ENCODE assay signal across 25 mouse cellular contexts in the genomic region with DNA sequence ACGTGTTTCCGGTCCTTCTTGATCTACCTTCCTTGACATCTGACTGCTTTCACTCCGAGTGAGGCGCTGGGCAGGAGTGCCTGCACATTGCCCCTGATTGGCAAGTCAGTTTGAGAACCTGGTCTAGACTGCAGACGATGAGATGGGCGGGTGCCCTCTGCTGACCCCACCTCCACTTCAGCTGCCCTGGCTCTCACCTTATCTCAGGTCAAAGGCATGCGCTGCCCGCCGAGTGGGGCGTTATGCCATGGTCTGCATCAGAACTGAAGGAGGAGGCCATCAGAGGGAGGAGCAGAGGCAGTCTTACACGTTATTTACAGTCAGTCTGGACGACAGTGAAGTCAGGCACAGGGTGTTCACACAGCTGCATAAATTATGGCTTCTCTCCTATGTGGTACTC.
DNase-seq lines count a peak whose midpoint lies in the region; ATAC-seq and TF ChIP-seq lines count a peak whose summit lies in the region.
"Had no signal": no experiment of that assay in that cellular context is flagged by ENCODE, and none has a peak within 500 bp of the region (broad histone marks: within the 10 kb centered on the region; RNA-seq: fewer than 3 reads in every experiment).

No protein-coding gene starts in this region.

- H3K27ac ChIP-seq in heart, adult 2 months = no peak overlapping the region
- no peak overlapping the region for H3K27ac ChIP-seq in heart, embryonic 12.5 days (ENCODE audit: poor library complexity, severe bottlenecking)
- H3K27ac ChIP-seq in heart, postnatal 0 days (ENCODE audit: low read depth) = no peak overlapping the region
- H3K27ac ChIP-seq: forebrain, embryonic 10.5 days; limb, embryonic 13.5 days; liver, embryonic 12.5 days; midbrain, embryonic 15.5 days; neural tube, embryonic 13.5 days had no signal

- intact Hi-C loops in heart, adult 2 months (cut with DNase I) = no loop called here

- no peak for TF ChIP-seq CTCF in heart, adult 2 months (IDR thresholded peaks at IDR 0.05)
- no peak for TF ChIP-seq CTCF in heart, postnatal 0 days (IDR thresholded peaks at IDR 0.05; ENCODE audit: low read depth)

- no peaks in the 10 kb centered on the region for H3K27me3 ChIP-seq in heart, adult 2 months (ENCODE audit: control insufficient read depth, insufficient read depth, low read length)
- no peaks in the 10 kb centered on the region for H3K27me3 ChIP-seq in heart, embryonic 12.5 days (replicated peaks)
- H3K27me3 ChIP-seq in heart, postnatal 0 days (ENCODE audit: control insufficient read depth, insufficient read depth, low read length) = no peaks in the 10 kb centered on the region
- H3K27me3 ChIP-seq: limb, embryonic 13.5 days; liver, embryonic 12.5 days; midbrain, embryonic 15.5 days; neural tube, embryonic 13.5 days had no signal

- no peak overlapping the region for H3K4me3 ChIP-seq in heart, adult 2 months
- H3K4me3 ChIP-seq in heart, embryonic 12.5 days = no peak overlapping the region
- no peak overlapping the region for H3K4me3 ChIP-seq in heart, postnatal 0 days (ENCODE audit: low read depth, low read length)
- H3K4me3 ChIP-seq: forebrain, embryonic 10.5 days; limb, embryonic 13.5 days; liver, embryonic 12.5 days; megakaryocyte, embryonic 14.5 days; midbrain, embryonic 15.5 days; myocyte; neural tube, embryonic 13.5 days had no signal

- H3K4me2 ChIP-seq in heart, embryonic 12.5 days = no peak overlapping the region
- no peak overlapping the region for H3K4me2 ChIP-seq in heart, postnatal 0 days (ENCODE audit: low read depth, low read length)
- H3K4me2 ChIP-seq: limb, embryonic 13.5 days; liver, embryonic 12.5 days; lung, embryonic 14.5 days; midbrain, embryonic 15.5 days; neural tube, embryonic 13.5 days had no signal

- H3K9me3 ChIP-seq in heart, embryonic 12.5 days (replicated peaks) = no peaks in the 10 kb centered on the region
- no peaks in the 10 kb centered on the region for H3K9me3 ChIP-seq in heart, postnatal 0 days (replicated peaks; ENCODE audit: control insufficient read depth, low read length)
- H3K9me3 ChIP-seq: forebrain, embryonic 10.5 days; G1E; limb, embryonic 13.5 days; liver, embryonic 12.5 days; megakaryocyte, embryonic 14.5 days; midbrain, embryonic 15.5 days; neural tube, embryonic 13.5 days had no signal

- no peak for TF ChIP-seq POLR2A in heart, adult 2 months (IDR thresholded peaks at IDR 0.05; ENCODE audit: insufficient read depth, low read depth, low read length)

- no peak for ATAC-seq in heart, embryonic 12.5 days (ENCODE audit: insufficient number of reproducible peaks, low FRiP score)
- peak; percentile 41; the same call in 1 of the 2 replicates for ATAC-seq in heart, postnatal 0 days (ENCODE audit: insufficient read depth, low read depth)
- ATAC-seq: forebrain, postnatal 0 days; intestine, postnatal 0 days; liver, embryonic 12.5 days; midbrain, embryonic 15.5 days; Patski had no signal

- no peak overlapping the region for H3K9ac ChIP-seq in heart, adult 2 months (ENCODE audit: low read depth, low read length)
- H3K9ac ChIP-seq in heart, embryonic 12.5 days = no peak overlapping the region
- H3K9ac ChIP-seq in heart, postnatal 0 days (replicated peaks; ENCODE audit: low read depth, low read length) = no peak overlapping the region
- H3K9ac ChIP-seq: forebrain, postnatal 0 days; limb, embryonic 13.5 days; liver, embryonic 12.5 days; lung, embryonic 14.5 days; midbrain, embryonic 15.5 days; neural tube, embryonic 13.5 days had no signal

- H3K36me3 ChIP-seq in heart, adult 2 months (ENCODE audit: control insufficient read depth, insufficient read depth, low read length) = no peaks in the 10 kb centered on the region
- H3K36me3 ChIP-seq in heart, embryonic 12.5 days = peaks cover 19% of the 10 kb centered on the region
- H3K36me3 ChIP-seq in heart, postnatal 0 days (replicated peaks; ENCODE audit: control insufficient read depth, insufficient read depth, low read length) = peaks cover 5% of the 10 kb centered on the region; the same call in 1 of the 2 replicates
- H3K36me3 ChIP-seq: forebrain, embryonic 10.5 days; G1E; limb, embryonic 13.5 days; liver, embryonic 12.5 days; midbrain, embryonic 15.5 days; neural tube, embryonic 13.5 days had no signal

- peak; percentile 30 to 33 for DNase-seq in heart, adult 2 months
- DNase-seq in heart, postnatal 0 days (ENCODE audit: low spot score) = no peak
- DNase-seq in lung, adult 18-20 months = peak; percentile 28 to 61
- peak; percentile 20 for DNase-seq in lung, postnatal 25 days (ENCODE audit: low spot score)
- DNase-seq in kidney, adult 18-20 months = no peak
- DNase-seq in urinary bladder, postnatal 36 days (ENCODE audit: low spot score in 2 of 2) = no peak
- no peak for DNase-seq in layer of hippocampus, postnatal 10 days (ENCODE audit: low spot score in 2 of 2)
- DNase-seq: adrenal gland, postnatal 36 days; cerebellum, adult 11 months; cerebellum, postnatal 14 days; forebrain, postnatal 0 days; kidney, postnatal 4 days; lung, embryonic 14.5 days; retina, postnatal 1 day had no signal

- TF ChIP-seq EP300 in heart, adult 2 months (IDR thresholded peaks at IDR 0.05; ENCODE audit: insufficient read depth, low read depth, low read length) = 0 out of 2 replicates have a peak, but pooled peaks have one; percentile 33
- TF ChIP-seq EP300 in heart, postnatal 0 days (IDR thresholded peaks at IDR 0.05; ENCODE audit: low read depth) = no peak

- no peaks in the 10 kb centered on the region for H3K79me2 ChIP-seq in heart, adult 2 months (replicated peaks; ENCODE audit: control insufficient read depth, insufficient read depth, low read length)

- H3K4me1 ChIP-seq in heart, adult 2 months (ENCODE audit: control insufficient read depth, insufficient read depth, low read length) = no peaks in the 10 kb centered on the region
- H3K4me1 ChIP-seq in heart, embryonic 12.5 days (replicated peaks) = peaks cover 8% of the 10 kb centered on the region
- H3K4me1 ChIP-seq in heart, postnatal 0 days (ENCODE audit: control insufficient read depth, insufficient read depth) = no peaks in the 10 kb centered on the region
- H3K4me1 ChIP-seq: forebrain, embryonic 10.5 days; limb, embryonic 13.5 days; liver, embryonic 12.5 days; midbrain, embryonic 15.5 days; neural tube, embryonic 13.5 days had no signal

- WGBS in heart, adult 2 months = 58% methylated on average over 12 of the region's 12 CpGs
- 47% methylated on average over 12 of the region's 12 CpGs for WGBS in heart, embryonic 12.5 days
- 42% methylated on average over 12 of the region's 12 CpGs for WGBS in heart, postnatal 0 days

Comparison
In these comparisons a context has a peak if more than half of its experiments do, and no peak if none do; other contexts are left out.
1. DNase-seq: peak in heart, adult 2 months (2 of 2), lung, adult 18-20 months (2 of 2) and lung, postnatal 25 days (single experiment); none in heart, postnatal 0 days (single experiment), kidney, adult 18-20 months (single experiment), urinary bladder, postnatal 36 days (0 of 2) and layer of hippocampus, postnatal 10 days (0 of 2).